Mouse (Mus musculus) midbrain, embryonic 16.5 days (tissue): ENCODE results near the gene 1810010H24Rik. TPM values are rescaled to one million over a fixed set of nuclear protein-coding genes. Genes with fewer than 3 reads are reported as not detected.
"Not testable (repeated sequence)": the region's sequence is repeated elsewhere in the genome, so short reads cannot be mapped to it uniquely, and the experiment has no call there.

Experiments
- ATAC-seq: fragments of 200-750 bp; cut with Nextera tagmentation; 2 replicates; pipeline ENCODE4 v1.8.0; 2017; ENCODE audit warnings: moderate TSS enrichment
- H3K27ac ChIP-seq: fragments of 300-500 bp; sonication (generic); 2 replicates; pipeline ENCODE4 v1.5.1; 2014; ENCODE audit warnings: mild to moderate bottlenecking, low read length, mixed read lengths
- H3K27me3 ChIP-seq: fragments of 300-500 bp; sonication (generic); 2 replicates; pipeline ENCODE4 v1.6.1; 2014; ENCODE audit warnings: low read depth, low read length, mixed read lengths; ENCODE audit not compliant: control insufficient read depth, insufficient read depth
- H3K36me3 ChIP-seq: fragments of 300-500 bp; sonication (generic); 2 replicates; pipeline ENCODE4 v1.6.1; 2014; ENCODE audit warnings: mild to moderate bottlenecking, low read length, moderate library complexity, mixed read lengths; ENCODE audit not compliant: control insufficient read depth, insufficient read depth
- H3K4me1 ChIP-seq: fragments of 300-500 bp; sonication (generic); 2 replicates; pipeline ENCODE4 v1.6.1; 2014; ENCODE audit warnings: mild to moderate bottlenecking, low read length, mixed read lengths; ENCODE audit not compliant: control insufficient read depth, insufficient read depth
- H3K4me2 ChIP-seq: fragments of 300-500 bp; sonication (generic); 2 replicates; pipeline ENCODE4 v1.6.1; 2014; ENCODE audit warnings: mild to moderate bottlenecking, low read length, mixed read lengths
- H3K4me3 ChIP-seq: fragments of 300-500 bp; sonication (generic); 2 replicates; pipeline ENCODE4 v1.5.1; 2014; ENCODE audit warnings: low read depth, mild to moderate bottlenecking, low read length, moderate library complexity, mixed read lengths
- H3K9ac ChIP-seq: fragments of 300-500 bp; sonication (generic); 2 replicates; pipeline ENCODE4 v1.6.1; 2014; ENCODE audit warnings: low read depth, low read length, mixed read lengths
- H3K9me3 ChIP-seq: fragments of 300-500 bp; sonication (generic); replicated peaks from 2 replicates; pipeline ENCODE4 v1.6.1; 2014; ENCODE audit warnings: mild to moderate bottlenecking, low read length, mixed read lengths; ENCODE audit not compliant: control insufficient read depth, poor library complexity, severe bottlenecking
- WGBS: fragments of 180-500 bp; shearing (Covaris S2); extraction: QIAGEN DNeasy Blood & Tissue Kit; methylation state at CpG from one replicate; pipeline ENCODE4 v1.1.7; 2014; 5-methylcytosine and 5-hydroxymethylcytosine counted together
- polyA plus RNA-seq: library from polyadenylated mRNA; unstranded; fragments of >200 nt; fragmentation: Nextera tagmentation; extraction: Ambion mirVana; gene quantifications from 2 replicates; pipeline ENCODE4 v1.2.1, GENCODE M21; 2015

Gene 1810010H24Rik
- polyA plus RNA-seq, 1 experiment from 2014 or later: 6.8 TPM

DNA sequence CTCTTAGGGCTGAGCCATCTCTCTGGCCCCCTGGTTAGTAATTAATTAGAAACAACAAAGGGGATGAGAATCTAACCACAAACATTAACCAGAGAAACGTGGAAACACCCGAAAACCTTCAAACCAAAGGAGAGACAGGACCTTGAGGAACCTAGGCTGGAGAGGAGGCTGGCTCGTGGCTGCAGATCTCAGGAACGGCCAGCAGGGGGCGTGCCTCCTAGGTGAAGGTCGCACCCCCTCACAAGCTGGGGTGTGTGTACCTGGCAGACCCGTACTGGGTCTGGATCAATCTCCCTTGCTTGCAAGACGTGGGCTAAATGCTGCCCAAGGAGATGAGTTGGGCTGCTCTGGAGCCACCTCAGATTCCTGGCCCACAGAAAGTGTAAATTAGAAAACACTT lies 6.9 kb upstream of the 1810010H24Rik start:
- ATAC-seq: no peak
- WGBS: 29% methylated on average over 8 of the region's 8 CpGs

GRCm38 (mm10) chr11:107019318-107019717 lies 6.2 kb upstream of the 1810010H24Rik start:
- WGBS: 47% methylated on average over 4 of the region's 4 CpGs

More for the DNA sequence above, 6.9 kb upstream of the 1810010H24Rik start:
- no peaks in the 10 kb centered on the region for H3K27me3 ChIP-seq
- no peak overlapping the region for H3K9ac ChIP-seq
- no peak overlapping the region for H3K27ac ChIP-seq
- H3K4me1 ChIP-seq: no peaks in the 10 kb centered on the region
- H3K9me3 ChIP-seq: no peaks in the 10 kb centered on the region
- no peaks in the 10 kb centered on the region for H3K36me3 ChIP-seq
- no peak overlapping the region for H3K4me3 ChIP-seq
- H3K4me2 ChIP-seq: no peak overlapping the region

GRCm38 (mm10) chr11:107019722-107020121 lies 5.8 kb upstream of the 1810010H24Rik start:
- 90% methylated on average over 3 of the region's 5 CpGs for WGBS
- H3K9ac ChIP-seq, H3K27ac ChIP-seq, H3K4me3 ChIP-seq, ATAC-seq, H3K4me1 ChIP-seq, H3K4me2 ChIP-seq, H3K27me3 ChIP-seq, H3K36me3 ChIP-seq, H3K9me3 ChIP-seq: not testable (repeated sequence)

More at GRCm38 (mm10) chr11:107019318-107019717, 6.2 kb upstream of the 1810010H24Rik start:
- H3K4me1 ChIP-seq: no peaks in the 10 kb centered on the region; the same call in 1 of the 2 replicates
- no peak overlapping the region for H3K4me2 ChIP-seq
- no peaks in the 10 kb centered on the region for H3K9me3 ChIP-seq
- H3K9ac ChIP-seq: no peak overlapping the region
- H3K27ac ChIP-seq: no peak overlapping the region
- H3K36me3 ChIP-seq: no peaks in the 10 kb centered on the region
- no peaks in the 10 kb centered on the region for H3K27me3 ChIP-seq
- ATAC-seq: no peak
- no peak overlapping the region for H3K4me3 ChIP-seq

DNA sequence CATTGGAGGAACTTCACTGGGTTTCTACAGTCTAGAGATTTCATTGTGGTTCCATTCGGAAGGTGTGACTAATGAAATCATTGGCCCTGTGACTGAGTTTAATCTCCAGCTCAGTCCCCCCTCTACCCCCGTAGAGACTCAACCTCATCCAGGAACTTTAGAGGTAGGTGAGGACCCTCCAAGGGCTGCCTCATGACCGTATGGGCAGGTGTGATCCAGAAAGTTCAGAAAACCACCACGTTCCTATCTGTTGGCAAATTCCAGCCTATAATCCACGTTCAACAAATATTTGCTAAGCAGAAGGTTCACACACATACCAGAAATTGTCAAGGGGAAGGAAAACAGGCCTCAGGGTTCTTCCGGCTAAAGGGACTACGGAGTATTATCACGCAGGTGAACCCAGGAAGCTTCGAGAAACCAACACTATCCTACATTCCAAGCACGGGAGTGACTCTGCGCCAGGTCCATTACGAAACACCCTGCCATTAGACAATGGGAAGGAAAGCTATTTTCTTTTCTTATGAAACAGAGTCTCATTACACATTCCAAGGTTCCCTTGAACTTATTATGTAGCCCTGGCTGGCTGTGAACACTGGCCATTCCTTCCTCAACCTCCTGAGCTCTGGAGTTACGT lies 3.3 kb upstream of the 1810010H24Rik start:
- no peaks in the 10 kb centered on the region for H3K9me3 ChIP-seq
- no peak overlapping the region for H3K27ac ChIP-seq
- no peaks in the 10 kb centered on the region for H3K27me3 ChIP-seq
- WGBS: 90% methylated on average over 13 of the region's 13 CpGs
- H3K4me3 ChIP-seq: no peak overlapping the region
- H3K4me2 ChIP-seq: no peak overlapping the region
- H3K36me3 ChIP-seq: no peaks in the 10 kb centered on the region
- no peak for ATAC-seq
- peaks cover 19% of the 10 kb centered on the region for H3K4me1 ChIP-seq
- H3K9ac ChIP-seq: no peak overlapping the region

- 58% methylated on average over 4 of the region's 4 CpGs for WGBS
- no peak overlapping the region for H3K27ac ChIP-seq
These were observed 1.1 kb upstream of the 1810010H24Rik start for GRCm38 (mm10) chr11:107024406-107024805.

DNA sequence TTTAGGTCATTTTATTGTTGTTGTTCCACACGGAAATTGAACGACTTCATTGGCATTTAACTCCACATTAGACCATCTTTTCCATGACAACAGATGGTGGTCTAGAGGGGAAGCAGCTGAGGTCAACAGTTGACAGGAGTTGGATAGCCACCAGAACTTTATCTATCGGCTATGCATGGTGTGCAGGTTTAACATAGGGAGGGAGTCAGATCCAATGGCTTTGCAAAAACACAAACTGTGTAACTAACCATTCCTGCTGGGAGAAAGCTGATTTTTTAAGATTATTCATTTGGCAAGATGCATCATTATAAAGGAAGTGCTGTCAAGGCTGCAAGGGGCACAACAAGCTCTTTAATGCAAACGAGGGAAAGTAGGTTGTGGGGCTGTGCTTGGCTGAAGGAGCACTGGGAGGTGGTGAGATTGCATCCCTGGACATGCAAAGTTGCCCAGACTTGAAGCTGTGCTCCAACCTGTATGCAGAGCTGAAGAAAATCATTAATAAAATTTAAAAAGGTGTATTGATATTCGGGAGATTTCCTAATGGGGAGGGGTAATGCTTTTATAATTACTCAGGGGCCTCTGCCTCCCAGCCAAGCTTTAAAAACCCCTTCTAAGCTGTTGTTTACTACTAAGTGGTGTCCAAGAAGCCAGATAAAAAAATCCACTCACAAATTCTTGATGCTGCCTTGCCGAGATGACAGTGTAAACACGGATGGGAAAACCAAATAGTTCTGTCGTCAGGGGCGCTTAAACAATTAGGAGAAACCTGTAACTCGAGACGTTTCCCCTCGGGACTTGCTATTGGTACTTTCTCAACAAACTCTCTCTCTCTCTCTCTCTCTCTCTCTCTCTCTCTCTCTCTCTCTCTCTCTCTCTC lies 1.3 kb downstream of the 1810010H24Rik start:
- Histone ChIP-seq H3K4me2 (peak overlapping the region; percentile 85), H3K36me3 (no peaks in the 10 kb centered on the region), H3K4me3 (peak overlapping the region; percentile 57), H3K9me3 (no peaks in the 10 kb centered on the region), H3K27me3 (no peaks in the 10 kb centered on the region), H3K4me1 (peaks cover 20% of the 10 kb centered on the region), H3K9ac (no peak overlapping the region), H3K27ac (no peak overlapping the region)
- ATAC-seq: no peak
- WGBS: 11% methylated on average over 12 of the region's 12 CpGs

More at GRCm38 (mm10) chr11:107024406-107024805, 1.1 kb upstream of the 1810010H24Rik start:
- Histone ChIP-seq H3K4me1 (peaks cover 20% of the 10 kb centered on the region), H3K4me3 (no peak overlapping the region), H3K36me3 (no peaks in the 10 kb centered on the region), H3K9ac (no peak overlapping the region), H3K4me2 (peak overlapping the region; percentile 85), H3K9me3 (no peaks in the 10 kb centered on the region), H3K27me3 (no peaks in the 10 kb centered on the region)
- ATAC-seq: no peak

- H3K27ac ChIP-seq: peak overlapping the region; percentile 86
- WGBS: under 1% methylated on average over 74 of the region's 107 CpGs
These were observed 2.2 kb downstream of the 1810010H24Rik start for GRCm38 (mm10) chr11:107027431-107028274.

GRCm38 (mm10) chr11:107028275-107028618 lies 2.8 kb downstream of the 1810010H24Rik start:
- Histone ChIP-seq H3K4me1 (peaks cover 22% of the 10 kb centered on the region), H3K36me3 (no peaks in the 10 kb centered on the region), H3K27me3 (no peaks in the 10 kb centered on the region), H3K9ac (peak overlapping the region; percentile 73), H3K9me3 (no peaks in the 10 kb centered on the region), H3K4me2 (peak overlapping the region; percentile 85), H3K4me3 (peak overlapping the region; percentile 57), H3K27ac (peak overlapping the region; percentile 86)
- peak; percentile 78 for ATAC-seq
- 3% methylated on average over 29 of the region's 29 CpGs for WGBS

More at GRCm38 (mm10) chr11:107027431-107028274, 2.2 kb downstream of the 1810010H24Rik start:
- H3K36me3 ChIP-seq: no peaks in the 10 kb centered on the region
- ATAC-seq: peak; percentile 90
- H3K4me2 ChIP-seq: peak overlapping the region; percentile 85
- H3K4me3 ChIP-seq: peak overlapping the region; percentile 57
- peaks cover 22% of the 10 kb centered on the region for H3K4me1 ChIP-seq
- no peaks in the 10 kb centered on the region for H3K9me3 ChIP-seq
- peak overlapping the region; percentile 73 for H3K9ac ChIP-seq
- H3K27me3 ChIP-seq: no peaks in the 10 kb centered on the region
